Mouse (Mus musculus) embryonic facial prominence, embryonic 14.5 days (tissue): ENCODE results near the gene Sbno2. TPM values are rescaled to one million over a fixed set of nuclear protein-coding genes. Genes with fewer than 3 reads are reported as not detected.

Experiments
- ATAC-seq: fragments of 200-750 bp; cut with Nextera tagmentation; 2 replicates; pipeline ENCODE4 v1.8.0; 2017; ENCODE audit warnings: low read depth, moderate number of reproducible peaks, moderate TSS enrichment
- DNase-seq: peaks from one replicate; pipeline ENCODE4 v3.0.0-alpha.2; 2015; ENCODE audit warnings: low spot score
- H3K27ac ChIP-seq: fragments of 300-500 bp; sonication (generic); replicated peaks from 2 replicates; pipeline ENCODE4 v1.5.1; 2014; ENCODE audit warnings: low read depth, mild to moderate bottlenecking, low read length, moderate library complexity
- H3K27me3 ChIP-seq: fragments of 300-500 bp; sonication (generic); replicated peaks from 2 replicates; pipeline ENCODE4 v1.6.1; 2014; ENCODE audit warnings: low read length; ENCODE audit not compliant: control insufficient read depth, insufficient read depth
- H3K36me3 ChIP-seq: fragments of 300-500 bp; sonication (generic); 2 replicates; pipeline ENCODE4 v1.6.1; 2014; ENCODE audit warnings: low read length, mixed read lengths; ENCODE audit not compliant: control insufficient read depth, insufficient read depth
- H3K4me1 ChIP-seq: fragments of 300-500 bp; sonication (generic); 2 replicates; pipeline ENCODE4 v1.6.1; 2014; ENCODE audit warnings: antibody characterized with exemption, low read length; ENCODE audit not compliant: control insufficient read depth, insufficient read depth
- H3K4me2 ChIP-seq: fragments of 300-500 bp; sonication (generic); 2 replicates; pipeline ENCODE4 v1.6.1; 2014; ENCODE audit warnings: low read depth, mild to moderate bottlenecking, low read length, moderate library complexity, mixed read lengths
- H3K4me3 ChIP-seq: fragments of 300-500 bp; sonication (generic); 2 replicates; pipeline ENCODE4 v1.5.1; 2014; ENCODE audit warnings: low read depth, mild to moderate bottlenecking, low read length
- H3K9ac ChIP-seq: fragments of 300-500 bp; sonication (generic); 2 replicates; pipeline ENCODE4 v1.6.1; 2014; ENCODE audit warnings: low read depth, mild to moderate bottlenecking, low read length, moderate library complexity, mixed read lengths
- H3K9me3 ChIP-seq: fragments of 300-500 bp; sonication (generic); 2 replicates; pipeline ENCODE4 v1.6.1; 2016; ENCODE audit warnings: low read length; ENCODE audit not compliant: control insufficient read depth
- WGBS: fragments of 180-500 bp; shearing (Covaris S2); extraction: QIAGEN DNeasy Blood & Tissue Kit; methylation state at CpG from one replicate; pipeline ENCODE4 v1.1.7; 2014; 5-methylcytosine and 5-hydroxymethylcytosine counted together
- polyA plus RNA-seq: library from polyadenylated mRNA; unstranded; fragments of >200 nt; fragmentation: Nextera tagmentation; extraction: Ambion mirVana; gene quantifications from 2 replicates; pipeline ENCODE4 v1.2.1, GENCODE M21; 2014

The Sbno2 gene
- polyA plus RNA-seq, 1 experiment from 2014 or later: 14.1 TPM

DNA sequence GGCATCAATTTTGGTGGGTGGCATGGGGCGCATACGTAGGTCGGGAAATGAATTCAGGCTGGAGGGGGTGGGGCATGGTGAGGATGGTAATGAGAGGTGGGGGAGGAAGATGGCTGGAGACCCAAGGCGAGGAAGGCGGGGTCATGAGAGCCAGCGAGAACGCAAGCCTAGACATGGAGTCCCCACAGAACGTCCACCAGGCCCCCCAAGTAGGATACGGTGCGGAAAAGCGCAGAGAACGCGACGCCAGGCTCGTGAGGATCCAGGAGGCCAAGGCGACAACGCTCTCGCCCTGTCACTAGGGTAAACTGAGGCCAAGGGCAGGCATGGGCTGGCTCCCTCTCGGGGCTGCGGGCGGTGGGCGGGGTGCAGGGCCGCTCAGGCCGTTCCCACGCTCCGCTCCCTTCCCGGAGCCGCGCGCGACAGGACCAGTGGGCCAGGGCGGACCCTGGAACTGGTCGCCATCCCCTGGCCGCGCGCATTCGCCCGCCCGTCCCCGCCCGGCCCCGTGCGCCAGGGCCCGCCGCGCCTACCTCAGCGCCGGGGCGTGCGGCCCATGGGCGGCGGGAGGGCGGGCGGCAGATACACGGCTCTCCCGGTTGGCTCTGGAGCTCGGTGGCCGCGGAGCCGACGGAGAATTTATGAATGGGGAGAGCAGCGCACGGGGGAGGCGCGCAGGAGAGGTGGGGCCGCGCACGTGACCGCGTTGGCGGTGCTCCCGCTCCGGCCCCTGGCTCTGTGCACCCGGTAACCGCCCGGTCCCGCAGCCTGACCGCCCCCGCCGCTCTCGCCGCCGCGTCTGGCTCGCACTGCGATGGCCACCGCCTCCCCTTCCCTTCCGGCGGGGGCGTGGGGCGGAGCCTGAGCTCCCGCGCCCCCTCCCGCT lies 33.4 kb upstream of the Sbno2 start, which contains the start of gene Atp5d:
Gene Atp5d, plus strand, starts transcription at position 80 of the 886 bp plus-strand sequence.
- Histone ChIP-seq H3K9ac (peak within 1 kb of the TSS; percentile 76), H3K27ac (peak within 1 kb of the TSS; percentile 73), H3K4me3 (peak within 1 kb of the TSS; percentile 69), H3K27me3 (peaks cover 24% of the 10 kb centered on the region), H3K4me2 (peak within 1 kb of the TSS; percentile 96), H3K4me1 (peaks cover 23% of the 10 kb centered on the region), H3K36me3 (peaks cover 21% of the 10 kb centered on the region), H3K9me3 (0 out of 2 replicates have a peak, but pooled peaks cover 3% of the 10 kb centered on the region)
- peak; percentile 1; the same call in 1 of the 2 replicates for ATAC-seq
- DNase-seq: peak; percentile 80
- 0% methylated on average over 20 of the region's 94 CpGs for WGBS

DNA sequence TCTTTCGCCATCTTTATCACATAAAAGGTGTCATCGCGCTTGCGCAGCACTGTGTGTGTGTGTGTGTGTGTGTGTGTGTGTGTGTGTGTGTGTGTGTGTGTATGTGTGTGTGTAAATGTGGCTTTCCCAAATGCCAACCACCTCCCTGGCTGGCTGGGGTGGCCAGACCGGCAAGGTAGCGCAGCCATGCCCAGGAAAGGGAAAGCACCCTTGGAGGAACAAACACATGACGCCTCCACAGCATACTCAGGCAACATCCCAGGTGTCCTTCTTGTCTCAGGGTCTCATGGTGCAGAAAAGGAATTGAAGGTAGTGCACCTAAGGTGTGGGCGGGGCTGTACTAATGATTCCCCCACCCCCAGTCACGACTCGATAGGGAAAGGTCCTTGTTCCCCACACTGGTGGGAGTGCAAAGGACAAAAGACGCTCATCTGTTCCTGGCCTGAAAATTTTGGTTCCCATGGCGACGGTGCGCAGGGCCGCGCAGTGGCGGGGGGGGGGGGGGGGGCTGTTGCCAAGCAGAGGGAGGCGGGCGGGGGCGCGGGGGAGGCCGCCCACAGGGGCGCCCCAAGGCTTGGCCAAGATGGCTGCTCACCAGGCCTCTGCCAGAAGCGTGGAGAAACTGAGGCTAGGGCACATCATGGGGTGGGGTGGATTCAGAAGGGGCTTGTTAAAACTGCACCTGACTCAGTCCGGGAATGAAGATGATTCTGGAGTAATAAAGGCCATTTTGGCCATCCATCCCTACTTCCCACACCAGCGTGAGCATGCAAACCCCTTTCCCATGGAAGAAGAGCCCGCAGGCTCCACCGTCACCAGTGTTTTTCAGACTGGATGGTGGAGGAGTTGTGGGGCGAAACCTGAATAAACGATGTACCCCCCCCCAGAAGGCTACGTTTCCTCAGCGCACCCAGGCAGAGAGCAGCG lies 32.5 kb upstream of the Sbno2 start:
- Histone ChIP-seq H3K9ac (peak overlapping the region; percentile 76), H3K4me2 (peak overlapping the region; percentile 96), H3K27me3 (peaks cover 24% of the 10 kb centered on the region), H3K9me3 (0 out of 2 replicates have a peak, but pooled peaks cover 3% of the 10 kb centered on the region), H3K36me3 (peaks cover 18% of the 10 kb centered on the region), H3K4me1 (peaks cover 22% of the 10 kb centered on the region), H3K27ac (peak overlapping the region; percentile 55; the same call in 1 of the 2 replicates), H3K4me3 (peak overlapping the region; percentile 69)
- ATAC-seq (no peak), DNase-seq (no peak)
- WGBS: 3% methylated on average over 17 of the region's 33 CpGs

DNA sequence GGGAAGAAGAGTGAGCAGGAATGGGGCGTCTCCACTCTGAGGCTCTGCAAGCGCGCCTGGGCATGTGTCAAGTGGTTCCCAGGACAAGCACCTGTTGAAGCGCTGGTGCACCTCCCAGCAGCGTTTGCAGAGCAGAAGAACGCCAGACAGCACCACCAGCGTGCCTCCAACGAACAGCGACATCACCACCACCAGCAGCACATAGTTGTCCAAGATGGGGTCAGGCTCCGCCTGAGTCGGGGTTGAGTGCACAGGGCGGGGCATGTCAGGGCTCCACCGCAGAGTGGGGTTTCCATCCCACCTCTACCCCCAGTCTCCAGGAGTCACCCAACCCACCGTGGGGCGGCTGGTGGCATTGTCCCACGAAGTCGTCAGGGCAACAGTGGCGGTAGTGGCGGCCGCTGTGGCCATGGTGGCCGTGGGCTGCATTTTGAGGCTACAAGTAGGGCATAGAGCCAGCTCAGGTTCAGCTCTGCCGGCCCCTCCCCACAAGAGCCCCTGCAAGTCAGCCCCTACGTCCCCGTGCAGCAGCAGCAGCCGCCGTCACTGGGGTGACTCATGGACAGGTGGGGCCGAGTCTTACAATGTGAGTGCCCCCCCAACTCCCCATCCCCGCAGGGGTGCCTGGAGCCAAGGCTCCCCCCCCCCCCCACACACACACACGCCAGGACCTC lies 31.7 kb upstream of the Sbno2 start:
- Histone ChIP-seq H3K9me3 (0 out of 2 replicates have a peak, but pooled peaks cover 3% of the 10 kb centered on the region), H3K9ac (peak overlapping the region; percentile 37; the same call in 1 of the 2 replicates), H3K27ac (no peak overlapping the region), H3K4me2 (peak overlapping the region; percentile 96), H3K4me3 (peak overlapping the region; percentile 69), H3K4me1 (peaks cover 20% of the 10 kb centered on the region), H3K36me3 (peaks cover 25% of the 10 kb centered on the region), H3K27me3 (peaks cover 24% of the 10 kb centered on the region)
- peak; percentile 63 for DNase-seq
- no peak for ATAC-seq
- whole genome bisulfite sequencing: 3% methylated on average over 24 of the region's 29 CpGs

DNA sequence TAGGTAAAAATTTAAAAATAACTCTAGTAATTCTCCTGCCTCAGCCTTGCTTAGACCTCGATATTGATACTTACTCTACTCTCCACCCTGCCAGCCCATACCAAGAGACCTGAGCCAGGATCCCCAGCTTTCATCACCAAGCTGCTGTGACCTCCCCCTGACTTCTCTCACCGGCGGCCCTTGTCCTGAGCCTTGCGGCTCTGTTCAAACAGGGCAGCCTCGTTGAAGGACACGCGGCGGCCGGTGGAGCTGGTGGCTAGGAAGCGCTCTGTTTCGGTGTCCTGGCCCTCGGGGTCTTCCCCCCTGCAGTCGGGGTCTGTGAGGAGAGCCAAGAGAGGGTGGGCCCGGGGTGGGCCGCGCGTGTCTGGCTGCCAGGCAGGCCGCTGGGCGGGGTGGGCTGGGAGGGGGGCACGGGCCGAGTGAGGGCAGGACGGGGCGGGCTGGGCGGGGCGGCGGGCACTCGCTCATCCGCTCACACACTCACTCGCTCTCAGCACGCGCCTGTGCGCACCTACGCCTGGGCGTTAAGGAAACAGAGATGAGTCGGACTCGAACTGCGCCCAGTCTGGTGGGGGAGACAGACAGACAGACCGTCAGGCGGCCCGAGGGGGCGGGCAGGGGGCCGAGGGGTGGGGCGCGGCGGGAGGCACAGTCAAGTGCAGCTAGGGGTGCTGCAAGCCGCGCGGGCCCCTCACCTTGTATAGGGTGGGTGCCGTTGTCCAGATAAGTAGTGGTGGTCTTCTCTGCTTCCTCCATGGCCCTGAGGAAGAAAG lies 31.0 kb upstream of the Sbno2 start:
- no peak overlapping the region for H3K27ac ChIP-seq
- DNase-seq: no peak
- peaks cover 20% of the 10 kb centered on the region for H3K4me1 ChIP-seq

DNA sequence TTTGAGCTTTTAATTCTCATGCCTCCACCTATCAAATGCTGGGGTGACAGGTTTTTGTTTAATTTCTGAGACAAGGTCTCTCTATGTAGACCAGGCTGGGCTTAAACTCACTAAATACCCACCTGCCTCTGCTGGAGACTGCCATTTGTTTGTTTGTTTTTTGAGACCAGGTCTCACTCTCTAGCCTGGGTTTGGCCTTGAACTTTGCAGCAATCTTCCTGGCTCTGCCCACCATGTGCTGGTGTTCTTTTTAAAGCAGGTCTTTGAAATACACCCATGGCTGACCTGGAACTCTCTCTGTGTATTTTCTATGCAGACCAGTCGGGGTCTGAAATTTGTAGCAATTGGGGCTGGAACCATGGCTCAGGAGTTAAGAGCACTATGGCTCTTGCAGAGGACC lies 30.3 kb upstream of the Sbno2 start:
- Histone ChIP-seq H3K36me3 (peaks cover 38% of the 10 kb centered on the region), H3K4me3 (no peak overlapping the region), H3K4me1 (peaks cover 20% of the 10 kb centered on the region), H3K27ac (no peak overlapping the region), H3K9ac (no peak overlapping the region), H3K4me2 (no peak overlapping the region), H3K9me3 (0 out of 2 replicates have a peak, but pooled peaks cover 3% of the 10 kb centered on the region), H3K27me3 (peaks cover 24% of the 10 kb centered on the region)
- ATAC-seq: no peak
- no peak for DNase-seq
- WGBS: 88% methylated on average over 1 of the region's 1 CpGs

More for the DNA sequence above, 31.0 kb upstream of the Sbno2 start:
- Histone ChIP-seq H3K9me3 (0 out of 2 replicates have a peak, but pooled peaks cover 3% of the 10 kb centered on the region), H3K36me3 (peaks cover 32% of the 10 kb centered on the region), H3K27me3 (peaks cover 24% of the 10 kb centered on the region), H3K4me2 (peak overlapping the region; percentile 96), H3K9ac (no peak overlapping the region), H3K4me3 (peak overlapping the region; percentile 69)
- 23% methylated on average over 13 of the region's 49 CpGs for WGBS
- ATAC-seq: no peak

DNA sequence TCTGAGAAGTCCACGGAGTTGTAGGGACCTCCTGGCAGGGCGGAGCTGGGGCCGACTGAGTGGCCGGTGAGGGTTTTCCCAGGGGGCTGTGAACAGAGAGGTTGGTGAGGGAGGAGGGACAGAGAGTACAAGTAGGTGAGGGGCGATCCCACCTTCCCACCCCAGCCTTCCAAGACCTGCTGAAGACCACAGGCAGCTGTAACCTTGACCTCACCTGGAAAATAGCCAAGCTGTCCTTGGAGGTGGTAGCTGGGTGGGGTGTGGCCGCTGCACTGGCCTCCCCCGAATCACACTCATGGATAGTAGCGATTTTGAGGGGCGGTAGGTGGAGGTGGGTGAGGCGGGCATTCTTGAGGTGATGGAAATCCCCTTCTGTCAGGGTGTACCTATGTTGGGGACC lies 29.8 kb upstream of the Sbno2 start:
- no peak for DNase-seq
- peaks cover 43% of the 10 kb centered on the region for H3K36me3 ChIP-seq
- H3K9ac ChIP-seq: no peak overlapping the region
- no peak for ATAC-seq
- peaks cover 24% of the 10 kb centered on the region for H3K27me3 ChIP-seq
- H3K27ac ChIP-seq: no peak overlapping the region
- peaks cover 20% of the 10 kb centered on the region for H3K4me1 ChIP-seq
- WGBS: 88% methylated on average over 10 of the region's 10 CpGs
- H3K9me3 ChIP-seq: 0 out of 2 replicates have a peak, but pooled peaks cover 3% of the 10 kb centered on the region
- no peak overlapping the region for H3K4me3 ChIP-seq
- H3K4me2 ChIP-seq: no peak overlapping the region

DNA sequence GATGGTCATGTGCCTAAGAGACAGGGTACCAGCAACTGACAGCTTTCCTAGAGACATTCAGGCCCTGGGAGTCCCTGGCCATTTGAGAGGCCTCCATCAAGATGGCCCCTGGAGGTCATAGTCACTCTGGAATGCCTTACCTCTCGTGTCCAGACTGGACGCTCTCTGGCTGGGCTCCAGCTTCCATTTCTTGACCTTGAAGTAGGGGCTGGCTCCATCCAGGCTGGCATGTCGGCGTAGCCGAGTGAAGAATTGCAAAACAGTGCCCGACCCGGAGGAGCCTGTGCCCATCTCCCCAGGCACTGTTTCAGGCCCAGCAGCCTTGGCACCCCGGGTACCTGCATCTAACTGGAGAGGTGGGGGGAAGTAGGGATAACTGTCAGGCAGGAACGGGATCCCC lies 29.1 kb upstream of the Sbno2 start:
- H3K27ac ChIP-seq: no peak overlapping the region
- ATAC-seq (no peak), DNase-seq (no peak)
- no peak overlapping the region for H3K9ac ChIP-seq
- WGBS: 91% methylated on average over 9 of the region's 9 CpGs
- peaks cover 20% of the 10 kb centered on the region for H3K4me1 ChIP-seq
- H3K4me2 ChIP-seq: no peak overlapping the region
- peaks cover 24% of the 10 kb centered on the region for H3K27me3 ChIP-seq
- H3K36me3 ChIP-seq: peaks cover 50% of the 10 kb centered on the region
- H3K9me3 ChIP-seq: 0 out of 2 replicates have a peak, but pooled peaks cover 3% of the 10 kb centered on the region
- H3K4me3 ChIP-seq: no peak overlapping the region
